Mouse (Mus musculus): Measurements from ENCODE around the gene Nuak1.
A peak's percentile ranks its signal among the peaks of the same experiment; 100 is the strongest.
"Not testable (repeated sequence)": the region's sequence is repeated elsewhere in the genome, so short reads cannot be mapped to it uniquely, and the experiment has no call there.

Nuak1 gene

DNA sequence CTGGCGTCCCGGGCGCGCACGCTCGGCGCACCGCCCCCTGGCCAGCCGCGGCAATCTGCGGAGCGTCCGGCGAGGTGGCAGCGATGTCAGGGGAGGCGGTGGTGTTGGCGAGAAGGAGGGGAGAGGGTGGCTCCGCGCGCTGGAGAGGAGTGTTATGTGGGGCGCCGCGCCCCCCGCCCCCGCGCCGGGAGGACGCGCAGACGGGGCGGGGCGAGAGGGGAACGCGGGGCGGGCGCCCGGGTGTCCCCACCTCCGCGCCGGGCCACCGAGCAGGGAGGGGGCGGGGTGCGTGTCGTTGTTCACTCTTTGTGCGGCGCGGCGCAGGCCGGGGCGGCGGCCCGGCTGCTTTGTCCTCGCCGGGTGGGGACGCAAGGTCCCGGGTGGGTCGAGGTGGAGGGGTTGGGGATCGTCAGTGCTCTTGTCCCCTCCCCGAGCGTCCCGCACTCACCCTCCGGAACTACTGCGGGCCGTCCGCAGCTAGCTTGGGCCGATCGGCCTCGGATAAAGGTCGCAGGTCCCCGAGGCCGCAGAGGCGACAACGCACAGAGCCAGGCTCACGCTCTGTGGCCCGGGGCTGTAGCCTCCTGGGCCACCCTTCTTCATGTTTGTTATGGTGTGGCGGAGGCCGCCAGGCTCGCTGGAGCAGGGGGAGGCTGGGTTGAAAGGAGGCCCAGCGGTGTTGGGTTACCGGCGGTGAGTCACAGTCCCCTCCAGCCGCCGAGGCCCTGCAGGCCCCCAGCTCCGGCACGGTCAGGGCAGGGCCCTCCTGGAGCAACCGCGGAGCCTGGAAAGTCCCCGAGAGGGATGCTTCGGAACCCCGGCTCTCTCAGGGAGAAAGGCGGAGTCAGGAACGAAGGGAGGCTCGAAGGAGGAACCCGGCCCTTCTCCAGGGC lies at the start of gene Nuak1:
Gene Nuak1 (minus strand): TSS at position 57 of the 893 bp plus-strand sequence.
- DNase-seq (ENCODE audit: low read depth, low spot score) = peak; percentile 78

DNA sequence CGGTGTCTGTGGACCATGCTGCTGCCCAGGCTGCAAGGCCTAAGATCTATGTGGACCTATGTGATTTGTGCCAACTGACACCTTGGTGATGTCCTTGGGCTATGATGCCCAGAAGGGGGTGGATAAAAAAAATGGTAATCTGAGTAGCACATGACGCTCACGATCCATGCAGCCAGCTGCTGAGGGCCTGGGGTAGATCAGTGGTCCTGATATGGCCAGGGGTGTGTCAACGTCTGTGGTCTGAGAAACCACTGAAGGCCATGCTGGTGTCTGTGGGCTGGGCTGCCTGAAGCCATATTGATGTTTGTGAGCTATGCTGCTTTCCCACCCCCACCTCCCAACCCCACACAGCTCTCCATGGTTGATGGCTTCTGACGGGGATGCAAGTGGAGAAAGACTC lies 49.7 kb upstream of the Nuak1 start:
- DNase-seq (ENCODE audit: low read depth, low spot score) = no peak

- peak; percentile 46 for DNase-seq (ENCODE audit: low read depth, low spot score)
Observed at GRCm38 (mm10) chr10:84488315-84488714, 47.9 kb upstream of the Nuak1 start.

- no peak for DNase-seq (ENCODE audit: low read depth, low spot score)
Observed at GRCm38 (mm10) chr10:84484661-84485060, 44.3 kb upstream of the Nuak1 start.

- DNase-seq (ENCODE audit: low read depth, low spot score) = no peak
Observed at GRCm38 (mm10) chr10:84483553-84483952, 43.2 kb upstream of the Nuak1 start.

DNA sequence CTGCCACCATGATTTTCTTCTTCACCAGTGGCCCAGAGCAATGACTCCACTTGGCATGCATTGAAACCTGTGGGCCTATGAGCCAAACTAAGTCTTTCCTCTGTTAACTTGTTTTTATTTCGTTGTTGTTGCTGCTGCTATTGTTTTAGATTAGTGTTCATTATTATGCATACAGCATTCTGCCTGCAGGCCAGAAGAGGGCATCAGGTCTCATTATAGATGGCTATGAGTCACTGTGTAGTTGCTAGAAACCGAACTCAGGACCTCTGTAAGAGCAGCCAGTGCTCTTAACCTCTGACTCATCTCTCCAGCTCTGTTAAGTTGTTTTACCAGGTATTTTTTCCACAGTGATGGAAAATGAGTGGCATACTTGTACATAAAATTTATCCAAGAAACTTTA lies 42.7 kb upstream of the Nuak1 start:
- DNase-seq (ENCODE audit: low read depth, low spot score) = no peak

DNA sequence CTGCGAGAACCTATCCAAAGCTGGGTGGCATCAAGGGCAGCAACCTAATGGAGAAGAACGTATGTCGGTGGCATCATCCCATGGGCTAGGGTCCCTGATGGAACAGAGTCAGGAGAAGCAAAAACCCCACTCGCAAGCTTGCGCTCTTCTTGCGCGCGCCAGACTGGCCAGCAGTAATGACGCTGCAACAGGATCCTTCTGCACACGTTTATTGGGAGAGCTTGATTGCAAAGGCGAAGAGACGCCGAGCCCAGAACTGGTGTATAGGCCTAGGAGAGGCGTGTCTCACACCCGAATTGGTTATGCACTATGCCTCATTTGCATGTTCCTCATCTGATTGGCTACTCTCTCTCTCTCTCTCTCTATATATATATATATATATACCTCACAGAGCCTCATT lies 42.0 kb upstream of the Nuak1 start:
- not testable (repeated sequence) for DNase-seq (ENCODE audit: low read depth, low spot score)

- peak; percentile 7 for DNase-seq (ENCODE audit: low read depth, low spot score)
Observed at GRCm38 (mm10) chr10:84481327-84481671, 40.9 kb upstream of the Nuak1 start.

DNA sequence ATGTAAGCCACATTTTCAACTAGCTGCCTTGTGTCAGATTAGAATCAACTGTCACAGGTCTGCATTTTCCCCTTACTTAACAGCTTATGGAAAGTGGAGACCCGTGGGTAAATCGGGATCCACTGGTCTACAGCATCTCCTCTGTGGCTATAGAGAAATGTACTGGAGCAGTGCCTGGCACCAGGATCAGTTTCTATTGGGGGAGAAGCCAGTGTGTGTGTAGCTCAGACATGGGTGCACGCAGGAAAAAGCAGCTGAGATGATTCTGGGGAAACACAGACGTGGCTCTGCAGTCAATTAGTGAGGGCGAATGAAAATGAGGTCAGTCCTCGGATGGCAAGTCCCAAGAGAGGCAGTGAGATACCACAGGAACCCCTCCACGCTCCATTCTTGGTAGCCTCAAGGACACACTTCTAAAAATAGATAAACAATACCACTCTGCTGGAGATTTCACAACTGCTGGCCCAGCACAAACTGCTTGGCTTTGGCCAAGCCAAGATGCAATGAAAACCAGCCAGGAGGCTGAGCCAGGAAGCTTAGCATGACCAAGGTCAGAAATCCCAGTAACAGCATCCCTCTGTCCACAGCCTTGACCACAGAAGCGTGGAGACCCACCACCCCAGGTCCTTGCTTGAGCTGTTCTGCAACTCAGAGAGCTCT lies 40.4 kb upstream of the Nuak1 start:
- DNase-seq (ENCODE audit: low read depth, low spot score) = no peak

DNA sequence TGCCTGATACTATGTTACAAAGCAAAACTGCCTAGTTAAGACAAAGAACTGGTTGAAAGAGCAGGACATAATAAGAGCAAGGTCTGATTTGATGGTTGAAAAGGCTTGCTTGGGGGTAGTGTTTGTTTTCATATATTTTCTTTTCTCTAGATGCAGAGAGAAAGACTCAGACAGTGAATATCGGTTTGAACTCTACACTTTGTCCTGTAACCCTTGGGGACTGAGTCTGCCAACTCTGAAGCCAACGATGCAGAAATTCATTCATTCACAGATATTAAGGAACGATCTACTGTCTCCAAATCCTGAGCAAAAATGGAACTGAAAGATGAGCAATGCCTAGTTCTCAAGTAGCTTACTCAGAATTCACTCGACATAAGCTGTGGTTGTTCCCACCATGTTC lies 39.7 kb upstream of the Nuak1 start:
- no peak for DNase-seq (ENCODE audit: low read depth, low spot score)

DNA sequence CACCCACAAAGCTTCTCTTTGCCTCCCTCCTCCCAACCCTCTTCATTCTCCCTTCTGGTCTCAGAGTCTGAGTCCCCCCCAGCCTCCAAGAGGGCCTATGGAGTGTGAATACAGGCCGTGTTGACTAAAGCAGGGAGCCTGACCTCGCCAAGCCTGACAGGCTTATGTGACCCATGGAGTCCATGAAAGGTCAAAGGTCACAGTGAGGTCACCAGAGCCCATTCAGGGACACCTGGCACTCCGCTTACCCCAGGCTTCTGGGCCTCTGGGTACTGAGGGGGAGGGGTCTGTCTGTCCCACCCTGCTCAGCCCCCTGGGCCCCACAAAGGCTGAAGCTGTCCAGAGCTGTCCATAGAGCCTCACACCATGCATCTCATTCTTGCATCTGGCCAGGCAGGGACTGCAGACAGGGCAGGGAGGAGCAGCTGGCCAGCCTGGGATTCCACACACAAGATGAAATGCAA lies 37.2 kb upstream of the Nuak1 start:
- peak; percentile 7 for DNase-seq (ENCODE audit: low read depth, low spot score)

DNA sequence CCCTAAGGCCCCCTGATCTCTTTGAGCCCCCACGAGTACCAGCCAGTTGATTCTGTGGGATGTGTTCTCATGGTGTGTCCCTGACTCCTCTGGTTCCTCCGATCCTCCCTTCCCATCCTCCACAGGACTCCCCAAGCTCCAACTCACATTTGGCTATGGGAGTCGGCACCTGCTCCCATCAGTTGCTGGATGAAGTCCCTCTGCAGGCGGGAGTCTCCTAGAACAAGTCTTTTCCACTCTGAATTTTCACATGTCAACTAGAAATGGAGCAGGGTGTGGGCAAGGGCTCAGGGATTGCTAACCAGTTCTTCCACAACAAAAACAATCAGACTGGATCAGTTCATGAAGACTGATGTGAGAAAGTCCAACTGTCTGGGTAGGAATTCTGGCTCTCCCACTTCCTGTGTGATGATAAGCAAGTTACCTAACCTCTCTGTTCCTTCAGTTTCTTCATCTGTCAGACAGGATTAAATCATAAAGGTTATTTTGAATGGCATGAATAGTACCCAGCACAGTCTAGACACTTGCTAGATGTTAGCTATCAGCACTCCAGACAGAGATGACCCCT lies 36.7 kb upstream of the Nuak1 start:
- no peak for DNase-seq (ENCODE audit: low read depth, low spot score)

DNA sequence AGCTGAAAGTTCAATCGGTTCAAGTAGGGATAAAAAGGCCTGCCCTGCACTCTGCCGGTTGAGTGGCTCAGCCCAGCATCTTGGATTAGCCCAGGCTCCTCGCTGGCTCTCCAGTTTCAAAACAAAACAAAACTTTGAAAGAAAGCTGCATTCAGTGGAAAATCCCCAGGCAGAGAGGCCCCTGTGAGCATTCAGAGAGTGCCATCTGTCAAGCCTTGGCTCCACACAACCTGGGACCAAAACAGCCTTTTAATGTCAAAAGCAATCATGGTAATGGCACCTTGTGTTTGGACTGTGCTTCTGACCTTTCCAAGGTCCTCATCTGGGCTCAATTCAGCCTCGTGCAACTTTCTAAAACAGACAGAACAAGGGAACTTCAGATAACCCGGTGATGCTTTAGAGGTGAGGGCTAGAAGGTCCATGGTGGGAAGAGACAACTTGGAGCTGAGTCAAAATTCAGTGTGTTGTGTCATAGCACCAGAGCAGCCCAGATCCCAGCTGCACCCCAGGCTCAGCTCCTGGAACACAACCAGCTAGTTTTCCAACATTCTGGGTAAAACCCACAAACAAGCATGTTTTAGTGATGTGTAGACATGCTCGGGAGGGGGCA lies 27.3 kb upstream of the Nuak1 start:
- no peak for DNase-seq (ENCODE audit: low read depth, low spot score)

- no peak for DNase-seq (ENCODE audit: low read depth, low spot score)
Observed at GRCm38 (mm10) chr10:84465511-84465910, 25.1 kb upstream of the Nuak1 start.

DNA sequence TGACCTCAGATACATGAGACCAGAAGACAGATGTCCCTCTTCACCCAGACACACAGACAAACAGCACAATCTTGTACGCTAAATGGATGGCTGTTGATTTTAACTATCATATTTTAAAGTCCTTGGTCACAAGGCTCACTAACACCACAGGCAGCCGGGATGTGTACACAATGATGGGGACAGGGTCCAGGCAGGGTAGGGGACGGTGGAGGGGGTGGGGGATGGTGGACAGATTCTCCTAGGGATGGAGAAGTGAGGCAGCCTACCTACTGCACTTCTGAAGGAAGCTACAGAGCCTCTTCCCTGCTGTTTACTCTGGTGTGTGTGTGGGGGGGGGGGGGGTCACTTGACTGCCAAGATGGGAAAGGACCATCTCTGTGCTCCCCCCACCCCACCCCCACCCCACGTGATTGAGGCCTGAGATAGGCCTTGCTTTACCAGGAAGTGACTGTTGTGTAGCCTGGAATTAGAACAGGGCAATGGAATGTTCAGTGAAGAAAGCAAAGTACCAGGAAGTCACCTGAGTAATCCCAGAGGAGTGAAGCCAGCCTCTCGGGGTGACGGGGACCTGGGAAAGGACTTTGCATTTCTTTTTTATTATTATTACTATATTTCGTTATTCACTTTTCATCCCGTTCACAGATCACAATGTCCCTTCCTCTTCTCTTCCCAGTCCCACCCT lies 20.2 kb upstream of the Nuak1 start:
- DNase-seq (ENCODE audit: low read depth, low spot score) = no peak

GRCm38 (mm10) chr10:84458094-84458493 lies 17.7 kb upstream of the Nuak1 start:
- no peak for DNase-seq (ENCODE audit: low read depth, low spot score)

GRCm38 (mm10) chr10:84457539-84457938 lies 17.1 kb upstream of the Nuak1 start:
- DNase-seq (ENCODE audit: low read depth, low spot score) = no peak

DNA sequence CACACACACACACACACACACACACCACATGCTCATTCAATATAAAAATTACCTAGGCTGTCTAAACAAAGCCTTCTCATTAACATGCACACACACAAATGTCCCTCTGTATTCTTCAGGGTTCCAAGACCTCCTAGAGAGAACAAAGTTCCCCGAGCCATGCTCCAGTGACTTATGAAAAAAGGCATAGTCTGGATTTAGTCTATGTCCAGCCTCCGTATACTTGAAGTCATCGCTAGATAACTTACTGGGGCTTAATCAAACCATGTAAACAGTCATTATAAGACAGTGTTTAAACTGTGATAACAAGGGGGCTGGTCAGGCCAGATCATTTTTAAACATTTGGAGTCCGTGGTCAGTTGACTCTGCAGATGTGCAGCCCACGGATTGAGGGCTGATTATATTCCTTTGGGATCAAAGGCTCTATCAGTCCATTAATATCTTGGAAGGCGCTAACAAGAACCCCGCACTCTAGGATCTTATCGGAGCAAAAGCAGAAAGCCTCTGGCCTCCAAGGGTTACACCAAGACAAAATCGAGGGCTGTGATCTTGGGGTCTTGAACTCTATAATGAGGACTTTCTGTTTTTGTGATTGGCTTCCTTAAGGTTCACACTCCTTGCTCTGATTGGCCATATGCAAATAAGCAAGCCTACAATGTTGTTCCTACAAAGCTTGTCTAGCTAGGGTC lies 16.4 kb upstream of the Nuak1 start:
- no peak for DNase-seq (ENCODE audit: low read depth, low spot score)

DNA sequence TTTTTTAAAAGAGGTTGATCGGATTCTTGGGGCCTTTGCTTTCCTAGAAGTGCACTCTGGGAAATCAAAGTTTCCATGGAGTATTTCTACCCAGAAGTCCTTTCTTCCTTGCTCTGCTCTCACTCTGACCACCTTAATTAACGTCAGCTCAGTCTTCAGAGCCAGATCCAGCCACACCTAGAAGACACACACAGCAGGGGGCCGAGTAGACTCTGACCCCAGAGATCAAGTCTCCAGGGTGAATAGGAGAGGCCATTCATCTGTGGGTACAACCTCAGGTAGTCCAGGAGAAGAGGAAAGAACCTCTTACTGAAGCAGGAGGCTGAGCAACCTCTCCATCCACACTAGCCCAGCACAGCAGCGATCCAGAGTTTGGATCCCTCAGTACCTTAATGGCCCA lies 11.5 kb upstream of the Nuak1 start:
- DNase-seq (ENCODE audit: low read depth, low spot score) = no peak

DNA sequence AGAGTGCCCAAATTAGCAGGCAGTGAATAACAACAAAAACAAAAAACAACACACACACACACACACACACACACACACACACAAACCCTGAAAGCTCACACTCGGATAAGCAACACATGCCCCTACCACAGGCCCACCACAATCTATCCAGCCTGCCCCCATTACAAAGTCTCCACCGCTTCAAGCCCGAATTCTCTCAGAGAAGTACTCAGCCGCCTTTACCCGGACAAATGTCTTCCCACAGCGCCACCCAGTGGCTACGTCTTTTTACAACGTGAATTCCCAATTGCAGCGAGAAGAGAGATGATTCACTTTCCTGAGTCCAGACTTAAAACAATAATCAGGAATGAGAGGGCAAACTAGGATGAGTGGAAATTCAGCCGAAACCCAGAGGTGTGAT lies 10.3 kb upstream of the Nuak1 start:
- DNase-seq (ENCODE audit: low read depth, low spot score) = peak; percentile 83

DNA sequence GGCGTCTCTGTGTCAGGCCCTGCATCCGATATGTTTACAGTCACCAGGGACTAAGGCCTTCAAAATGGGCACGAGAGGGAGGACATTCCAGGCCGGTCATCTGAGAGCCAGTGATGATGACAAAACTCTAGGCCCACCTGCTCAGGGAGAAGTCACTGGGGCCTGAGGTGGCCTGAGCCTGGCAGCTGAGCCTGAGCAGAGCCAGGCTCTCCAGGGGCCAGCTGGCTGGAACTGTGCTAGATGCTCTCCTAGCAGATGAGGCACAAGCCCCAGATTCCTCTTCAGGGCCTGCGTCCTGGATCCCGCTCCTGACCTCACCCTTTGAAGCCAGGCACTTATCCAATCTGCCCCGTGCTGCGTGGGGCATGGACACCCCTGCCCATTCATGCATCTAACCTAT lies 9.3 kb upstream of the Nuak1 start:
- DNase-seq (ENCODE audit: low read depth, low spot score) = no peak
